Mouse (Mus musculus): Measurements from ENCODE around the gene Wtap. TPM values are rescaled to one million over a fixed set of nuclear protein-coding genes. Genes with fewer than 3 reads are reported as not detected.
"Not testable (repeated sequence)": the region's sequence is repeated elsewhere in the genome, so short reads cannot be mapped to it uniquely, and the experiment has no call there.

Gene Wtap
- polyA plus RNA-seq, 1 experiment from 2014 or later = 122 TPM

DNA sequence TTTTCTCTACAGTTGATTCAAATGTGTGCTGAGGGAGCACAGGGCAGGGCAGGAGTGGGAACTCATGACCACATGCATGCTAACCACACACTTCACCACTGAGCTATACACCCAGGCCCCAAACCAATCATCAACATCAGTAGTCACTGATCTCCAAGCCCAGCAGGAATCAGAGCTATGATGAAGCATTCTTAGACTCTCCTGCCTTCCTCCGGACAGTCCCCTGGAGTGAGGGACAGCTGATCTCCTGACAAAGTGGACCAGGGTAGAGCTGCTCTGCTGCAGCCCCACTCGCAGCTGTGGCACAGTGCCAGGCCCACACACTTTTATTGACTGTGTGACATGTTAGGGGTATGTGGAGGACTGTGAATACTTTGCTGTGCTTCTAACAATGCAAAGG is 34.6 kb downstream of the Wtap start:
- not testable (repeated sequence) for H3K27me3 ChIP-seq (replicated peaks); H3K36me3 ChIP-seq; H3K9me3 ChIP-seq; H3K27ac ChIP-seq; ATAC-seq (ENCODE audit: insufficient read depth, low FRiP score, low read depth); H3K9ac ChIP-seq; H3K4me1 ChIP-seq
- Histone ChIP-seq H3K4me2 (0 out of 2 replicates have a peak overlapping the region, but pooled peaks have one; percentile 16), H3K4me3 (replicated peaks) (0 out of 2 replicates have a peak overlapping the region, but pooled peaks have one; percentile 12)
- 44% methylated on average over 1 of the region's 2 CpGs for WGBS

DNA sequence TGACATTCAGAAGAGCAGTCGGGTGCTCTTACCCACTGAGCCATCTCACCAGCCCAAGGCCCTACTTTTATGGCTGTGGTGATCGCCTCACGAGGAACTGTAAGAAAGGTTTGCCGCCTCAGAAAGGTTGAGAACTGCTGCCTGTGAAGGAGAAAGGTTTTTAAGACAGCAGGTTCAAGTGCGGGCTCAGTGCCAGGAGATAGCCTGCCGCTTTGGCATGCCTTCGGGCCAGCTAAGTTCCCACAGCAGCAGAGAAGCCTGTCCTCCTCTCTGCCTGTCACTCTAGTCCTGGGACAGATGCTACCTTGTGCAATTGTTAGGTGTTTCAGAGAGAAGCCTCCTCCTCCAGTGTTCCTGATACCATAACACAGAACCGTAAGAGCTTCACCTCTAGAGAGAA is 37.3 kb downstream of the Wtap start:
- H3K27ac ChIP-seq = no peak overlapping the region
- no peak overlapping the region for H3K4me2 ChIP-seq
- no peak overlapping the region for H3K4me3 ChIP-seq (replicated peaks)
- H3K9me3 ChIP-seq = no peaks in the 10 kb centered on the region
- ATAC-seq (ENCODE audit: insufficient read depth, low FRiP score, low read depth) = no peak
- no peak overlapping the region for H3K9ac ChIP-seq
- peaks cover 21% of the 10 kb centered on the region for H3K36me3 ChIP-seq
- H3K4me1 ChIP-seq = peaks cover 6% of the 10 kb centered on the region; the same call in 1 of the 2 replicates
- H3K27me3 ChIP-seq (replicated peaks) = no peaks in the 10 kb centered on the region
- 92% methylated on average over 8 of the region's 8 CpGs for WGBS

DNA sequence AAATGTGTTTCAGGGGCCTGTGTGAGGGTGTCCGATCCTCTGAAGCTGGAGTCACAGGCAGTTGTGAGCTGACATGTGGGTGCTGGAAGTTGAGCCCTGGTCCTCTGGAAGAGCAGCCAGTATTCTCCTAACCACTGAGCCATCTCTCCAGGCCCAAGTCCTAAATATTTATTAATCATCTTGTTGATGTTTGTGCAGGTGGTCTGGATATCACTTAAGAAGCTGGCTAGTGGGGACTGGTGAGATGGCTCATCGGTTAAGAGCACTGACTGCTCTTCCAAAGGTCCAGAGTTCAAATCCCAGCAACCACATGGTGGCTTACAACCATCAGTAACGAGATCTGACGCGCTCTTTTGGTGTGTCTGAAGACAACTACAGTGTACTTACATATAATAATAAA is 44.3 kb downstream of the Wtap start:
- 86% methylated on average over 5 of the region's 5 CpGs for WGBS
- Histone ChIP-seq H3K4me3 (replicated peaks) (no peak overlapping the region), H3K36me3 (peaks cover 31% of the 10 kb centered on the region)

DNA sequence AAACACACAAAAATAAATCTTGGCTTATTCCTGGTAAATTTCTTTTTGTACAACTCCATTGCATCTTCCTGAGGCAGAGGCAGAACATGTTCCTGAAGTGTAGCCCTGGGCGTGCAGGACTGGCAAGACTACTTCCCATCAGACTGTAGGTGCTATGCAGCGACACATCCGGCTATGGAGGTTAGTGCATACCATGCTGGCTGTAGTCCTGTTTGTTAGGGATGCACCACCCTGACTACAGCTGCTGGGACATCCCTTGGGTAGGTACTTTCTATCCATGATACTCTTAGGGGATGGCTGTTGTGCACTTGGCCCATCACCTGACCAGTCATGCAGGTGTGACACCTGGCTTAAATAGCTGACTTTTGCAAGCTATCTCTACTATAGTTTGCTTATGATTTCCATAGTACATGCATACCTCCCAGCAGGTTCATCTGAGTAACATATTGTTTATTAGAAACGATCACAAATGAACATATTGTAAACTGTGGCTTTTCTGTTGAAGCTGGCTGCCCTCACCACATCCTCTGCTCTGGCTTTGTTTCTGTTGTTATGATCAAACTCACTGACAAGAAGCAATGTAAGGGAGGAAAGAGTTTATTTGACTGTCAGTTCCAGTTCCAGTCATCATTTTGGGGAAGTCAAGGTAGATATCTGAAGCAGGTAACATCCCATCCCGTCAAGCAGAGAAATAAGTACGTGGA is 51.4 kb downstream of the Wtap start:
- no peaks in the 10 kb centered on the region; the same call in 1 of the 2 replicates for H3K4me1 ChIP-seq
- 83% methylated on average over 6 of the region's 6 CpGs for WGBS
- H3K27ac ChIP-seq = no peak overlapping the region
- H3K36me3 ChIP-seq = peaks cover 12% of the 10 kb centered on the region; the same call in 1 of the 2 replicates
- no peaks in the 10 kb centered on the region for H3K9me3 ChIP-seq
- no peak overlapping the region for H3K4me2 ChIP-seq
- H3K4me3 ChIP-seq (replicated peaks) = no peak overlapping the region
- no peak for ATAC-seq (ENCODE audit: insufficient read depth, low FRiP score, low read depth)
- no peak overlapping the region for H3K9ac ChIP-seq
- H3K27me3 ChIP-seq (replicated peaks) = no peaks in the 10 kb centered on the region

More for the DNA sequence above, 44.3 kb downstream of the Wtap start:
- Histone ChIP-seq H3K9ac (no peak overlapping the region), H3K9me3 (no peaks in the 10 kb centered on the region), H3K27me3 (replicated peaks) (no peaks in the 10 kb centered on the region), H3K27ac (no peak overlapping the region), H3K4me2 (no peak overlapping the region), H3K4me1 (no peaks in the 10 kb centered on the region)
- no peak for ATAC-seq (ENCODE audit: insufficient read depth, low FRiP score, low read depth)

DNA sequence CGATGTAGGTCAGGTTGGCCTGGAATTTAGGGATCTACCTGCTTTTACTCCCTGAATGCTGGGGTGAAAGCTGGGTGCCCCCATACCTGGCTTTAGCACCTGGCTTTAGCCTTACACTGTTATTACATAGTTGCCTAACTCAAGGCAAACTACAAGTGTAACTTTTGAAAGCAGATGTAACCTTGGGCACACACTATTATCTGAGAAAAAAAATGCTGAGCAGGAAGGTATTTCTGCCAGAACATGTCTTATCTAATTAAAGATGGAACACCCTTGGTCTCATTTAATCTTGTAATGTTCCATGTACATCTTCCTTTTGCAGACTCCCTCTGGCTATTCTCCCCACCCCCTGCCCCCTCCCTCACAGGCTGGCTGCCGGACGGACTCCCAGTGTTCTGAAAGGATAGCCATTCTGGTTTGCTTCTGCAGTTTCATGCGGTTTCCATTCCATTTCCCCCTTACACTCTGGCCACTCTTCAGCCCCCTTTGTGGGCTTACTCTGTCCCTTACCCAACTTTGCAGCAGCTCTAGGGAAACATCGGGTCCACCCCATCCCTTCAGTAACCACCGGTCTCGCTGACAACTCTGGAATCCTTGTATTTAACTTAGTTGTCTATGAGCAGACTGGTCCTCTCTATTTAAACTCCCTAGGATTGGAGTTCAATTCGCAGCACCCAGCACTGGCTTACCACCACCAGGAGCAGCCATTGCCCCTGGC is 52.3 kb downstream of the Wtap start:
- Histone ChIP-seq H3K9me3 (no peaks in the 10 kb centered on the region), H3K27ac (no peak overlapping the region), H3K4me2 (no peak overlapping the region), H3K4me3 (replicated peaks) (no peak overlapping the region), H3K36me3 (peaks cover 12% of the 10 kb centered on the region; the same call in 1 of the 2 replicates), H3K9ac (no peak overlapping the region), H3K4me1 (no peaks in the 10 kb centered on the region; the same call in 1 of the 2 replicates), H3K27me3 (replicated peaks) (no peaks in the 10 kb centered on the region)
- 68% methylated on average over 8 of the region's 8 CpGs for WGBS
- no peak for ATAC-seq (ENCODE audit: insufficient read depth, low FRiP score, low read depth)

DNA sequence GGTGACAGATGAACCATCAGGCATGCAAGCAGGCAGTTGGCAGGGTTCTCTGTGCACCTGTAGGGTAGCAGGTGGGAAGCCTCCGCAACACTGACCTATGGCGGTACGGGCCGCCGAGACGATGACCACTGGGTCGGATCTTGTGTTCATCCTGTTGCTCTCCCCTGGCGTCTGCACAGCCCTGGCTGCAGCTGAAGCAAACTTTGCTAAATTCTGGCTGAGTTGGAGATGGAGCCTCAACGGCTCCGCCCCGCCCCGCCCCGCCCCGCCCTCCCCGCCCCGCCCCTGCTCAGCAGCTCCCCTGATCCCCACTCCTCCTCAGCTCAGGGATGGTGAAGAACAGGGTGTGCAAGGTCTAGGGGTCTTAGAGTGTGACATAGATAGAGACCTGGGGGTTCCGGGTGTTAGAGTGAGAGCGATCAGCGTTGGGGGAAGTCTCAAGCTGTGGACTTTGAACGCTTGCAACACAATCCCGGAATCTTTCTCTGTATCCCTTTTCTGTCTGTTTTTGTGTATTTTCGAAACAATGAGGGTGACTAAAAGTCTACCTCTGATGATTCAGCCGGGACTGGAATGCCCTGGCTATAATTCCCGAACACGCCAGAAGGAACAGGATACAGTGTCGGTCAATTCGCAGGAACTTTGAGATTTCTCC is 53.7 kb downstream of the Wtap start, which contains the start of gene Acat3:
Gene Acat3, minus strand, starts transcription at position 450 of the 655 bp plus-strand sequence.
- peak; percentile 76 for ATAC-seq (ENCODE audit: insufficient read depth, low FRiP score, low read depth)
- H3K9ac ChIP-seq = no peak within 1 kb of the TSS
- 0 out of 2 replicates have a peak, but pooled peaks cover 8% of the 10 kb centered on the region for H3K36me3 ChIP-seq
- H3K27ac ChIP-seq = no peak within 1 kb of the TSS
- H3K9me3 ChIP-seq = no peaks in the 10 kb centered on the region
- H3K27me3 ChIP-seq (replicated peaks) = no peaks in the 10 kb centered on the region
- no peaks in the 10 kb centered on the region; the same call in 1 of the 2 replicates for H3K4me1 ChIP-seq
- H3K4me2 ChIP-seq = peak within 1 kb of the TSS; percentile 70
- H3K4me3 ChIP-seq (replicated peaks) = peak within 1 kb of the TSS; percentile 38
- WGBS = 8% methylated on average over 27 of the region's 27 CpGs

DNA sequence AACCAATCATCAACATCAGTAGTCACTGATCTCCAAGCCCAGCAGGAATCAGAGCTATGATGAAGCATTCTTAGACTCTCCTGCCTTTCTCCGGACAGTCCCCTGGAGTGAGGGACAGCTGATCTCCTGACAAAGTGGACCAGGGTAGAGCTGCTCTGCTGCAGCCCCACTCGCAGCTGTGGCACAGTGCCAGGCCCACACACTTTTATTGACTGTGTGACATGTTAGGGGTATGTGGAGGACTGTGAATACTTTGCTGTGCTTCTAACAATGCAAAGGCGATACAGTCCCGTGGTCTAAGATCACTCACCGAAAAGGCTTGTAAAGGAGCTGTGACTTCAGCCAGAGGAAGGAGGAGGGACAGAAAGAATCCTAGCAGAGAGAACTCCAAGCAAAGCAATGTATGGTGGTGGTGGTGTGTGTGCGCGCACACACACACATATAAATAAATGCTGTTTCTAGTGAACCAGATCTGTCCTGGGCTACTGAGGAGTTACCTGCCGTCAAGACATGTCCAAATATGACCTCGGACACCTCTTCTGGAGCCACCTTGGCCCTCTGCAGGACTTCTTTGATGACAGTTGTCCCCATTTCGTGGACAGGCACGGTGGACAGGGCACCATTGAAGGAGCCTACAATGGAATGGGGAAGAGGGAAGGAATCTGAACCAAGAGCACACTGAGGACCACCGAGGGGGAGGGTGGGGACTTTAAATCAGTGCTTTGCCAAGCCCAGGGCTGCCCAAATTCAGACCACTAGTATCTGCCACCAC is 54.4 kb downstream of the Wtap start:
- not testable (repeated sequence) for ATAC-seq (ENCODE audit: insufficient read depth, low FRiP score, low read depth)
- H3K4me3 ChIP-seq (replicated peaks) = peak overlapping the region; percentile 38
- WGBS = 67% methylated on average over 2 of the region's 12 CpGs

DNA sequence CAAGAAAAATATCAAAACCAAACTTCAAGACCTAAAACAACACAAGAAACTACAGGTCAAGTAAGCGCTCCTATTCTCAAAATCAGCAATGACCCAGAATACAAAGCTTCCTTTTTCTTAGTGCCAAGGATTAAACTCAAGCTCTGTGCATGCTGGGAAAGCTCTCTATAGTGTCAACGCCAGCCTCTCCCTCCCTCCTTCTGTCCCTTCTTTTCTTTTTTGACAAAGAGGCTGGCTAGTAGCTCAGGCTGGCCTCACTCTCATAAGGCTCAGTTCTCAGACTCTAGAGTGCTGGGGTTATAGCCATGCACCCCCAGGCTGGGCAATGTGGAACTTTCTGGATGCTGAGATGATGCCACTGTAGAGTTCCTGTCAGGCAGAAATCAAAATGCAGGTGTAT is 55.9 kb downstream of the Wtap start:
- H3K4me2 ChIP-seq = no peak overlapping the region
- WGBS = 60% methylated on average over 2 of the region's 2 CpGs
- H3K36me3 ChIP-seq = 0 out of 2 replicates have a peak, but pooled peaks cover 2% of the 10 kb centered on the region
- H3K27me3 ChIP-seq (replicated peaks) = no peaks in the 10 kb centered on the region
- no peak overlapping the region for H3K9ac ChIP-seq
- no peak overlapping the region for H3K27ac ChIP-seq
- no peak overlapping the region for H3K4me3 ChIP-seq (replicated peaks)
- no peaks in the 10 kb centered on the region for H3K9me3 ChIP-seq
- no peaks in the 10 kb centered on the region; the same call in 1 of the 2 replicates for H3K4me1 ChIP-seq
- no peak for ATAC-seq (ENCODE audit: insufficient read depth, low FRiP score, low read depth)

More for the DNA sequence above, 54.4 kb downstream of the Wtap start:
- peak overlapping the region; percentile 70 for H3K4me2 ChIP-seq
- not testable (repeated sequence) for H3K27me3 ChIP-seq (replicated peaks); H3K36me3 ChIP-seq; H3K27ac ChIP-seq; H3K9ac ChIP-seq; H3K9me3 ChIP-seq; H3K4me1 ChIP-seq

DNA sequence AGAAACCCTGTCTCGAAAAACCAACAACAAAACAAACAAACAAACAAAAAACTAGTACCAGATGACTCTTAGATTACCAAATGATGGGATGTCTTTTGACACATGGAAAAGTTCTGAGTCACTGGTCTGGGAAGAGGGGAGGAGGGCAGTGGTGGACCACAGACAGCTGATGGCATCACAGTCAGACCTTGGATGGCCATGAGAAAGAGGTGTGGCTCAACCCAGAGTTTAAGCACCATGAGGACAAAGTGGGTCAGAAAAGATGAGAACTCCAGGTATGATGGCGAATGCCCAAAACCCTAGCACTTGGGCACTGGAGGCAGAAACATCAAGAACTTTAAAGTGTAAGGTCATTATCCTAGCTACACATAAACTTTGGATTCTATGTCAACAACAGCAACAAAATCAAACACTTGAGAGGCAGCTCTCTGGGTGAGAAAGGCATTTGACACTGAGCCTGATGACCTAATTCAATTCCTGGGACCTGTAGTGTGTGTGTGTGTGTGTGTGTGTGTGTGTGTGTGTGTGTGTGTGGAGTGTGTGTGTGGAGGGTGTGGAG is 56.5 kb downstream of the Wtap start:
- ATAC-seq (ENCODE audit: insufficient read depth, low FRiP score, low read depth) = no peak
- Histone ChIP-seq H3K4me2 (no peak overlapping the region), H3K36me3 (0 out of 2 replicates have a peak, but pooled peaks cover under 1% of the 10 kb centered on the region), H3K27ac (no peak overlapping the region), H3K9me3 (no peaks in the 10 kb centered on the region), H3K4me1 (no peaks in the 10 kb centered on the region; the same call in 1 of the 2 replicates), H3K27me3 (replicated peaks) (no peaks in the 10 kb centered on the region), H3K4me3 (replicated peaks) (no peak overlapping the region), H3K9ac (no peak overlapping the region)
- WGBS = 71% methylated on average over 2 of the region's 2 CpGs

DNA sequence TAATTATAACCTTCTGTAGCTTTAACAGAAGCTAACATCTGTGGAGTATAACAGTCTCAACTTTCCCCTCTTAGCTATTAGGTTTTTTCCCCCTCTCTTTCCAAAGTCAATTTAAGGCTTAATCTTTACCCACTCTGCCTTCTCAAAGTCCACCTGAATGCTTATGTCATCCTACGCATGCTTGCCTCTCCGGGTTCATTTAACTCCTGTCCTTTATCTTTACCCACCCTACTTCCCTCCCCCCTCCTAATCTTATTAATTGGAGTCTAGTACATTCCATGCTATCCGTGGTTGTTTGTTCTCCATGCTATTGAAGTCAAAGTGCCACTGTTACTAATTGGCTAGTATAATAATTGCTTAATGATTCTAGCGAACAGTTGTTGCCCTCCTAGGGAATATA is 58.2 kb downstream of the Wtap start:
- Histone ChIP-seq H3K4me1 (no peaks in the 10 kb centered on the region; the same call in 1 of the 2 replicates), H3K4me2 (no peak overlapping the region), H3K27ac (no peak overlapping the region), H3K4me3 (replicated peaks) (no peak overlapping the region), H3K9me3 (no peaks in the 10 kb centered on the region), H3K27me3 (replicated peaks) (no peaks in the 10 kb centered on the region), H3K9ac (no peak overlapping the region), H3K36me3 (no peaks in the 10 kb centered on the region)
- 55% methylated on average over 4 of the region's 4 CpGs for WGBS
- ATAC-seq (ENCODE audit: insufficient read depth, low FRiP score, low read depth) = peak; percentile 36; the same call in 1 of the 2 replicates

DNA sequence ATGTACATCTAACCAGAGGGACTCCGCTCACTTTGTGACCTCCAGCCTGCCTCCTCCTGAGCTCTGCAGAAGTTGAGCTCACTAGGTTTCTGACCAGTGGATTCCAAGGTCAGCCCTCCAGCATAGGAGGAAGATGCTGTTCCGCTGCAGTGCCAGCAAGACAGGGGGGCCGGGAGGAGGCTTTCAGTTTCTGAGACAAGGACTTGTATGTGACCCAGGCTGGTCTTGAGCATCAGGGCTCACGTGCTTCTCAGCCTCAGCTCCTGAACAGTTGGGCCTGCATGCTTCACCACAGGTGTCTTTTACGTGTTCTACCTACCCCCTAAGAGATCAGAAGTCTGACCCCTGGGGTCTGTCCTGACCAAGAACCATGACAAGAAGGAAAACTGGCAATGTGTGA is 62.4 kb downstream of the Wtap start:
- H3K9me3 ChIP-seq; H3K4me3 ChIP-seq (replicated peaks); H3K27me3 ChIP-seq (replicated peaks); H3K4me2 ChIP-seq; H3K4me1 ChIP-seq; H3K36me3 ChIP-seq; H3K27ac ChIP-seq; H3K9ac ChIP-seq; ATAC-seq (ENCODE audit: insufficient read depth, low FRiP score, low read depth): not testable (repeated sequence)
- WGBS = 94% methylated on average over 5 of the region's 5 CpGs
